Mouse (Mus musculus): ENCODE results near the gene Qpctl. TPM values are rescaled to one million over a fixed set of nuclear protein-coding genes. Genes with fewer than 3 reads are reported as not detected.
A peak's percentile ranks its signal among the peaks of the same experiment; 100 is the strongest.

Qpctl gene
- total RNA-seq (2014; fragmentation: Nextera tagmentation): 2.4 and 5.1 TPM in 2 replicates
- total RNA-seq (2017): 1.1 and 5.5 TPM in 2 replicates

GRCm38 (mm10) chr7:19148875-19149541 is at the start of gene Qpctl:
Gene Qpctl (minus strand): TSS chr7:19149291.
- ATAC-seq (replicated peaks; ENCODE audit: low FRiP score, low TSS enrichment, poor library complexity, severe bottlenecking): peak; percentile 92

- ATAC-seq (replicated peaks; ENCODE audit: low FRiP score, low TSS enrichment, poor library complexity, severe bottlenecking): 0 out of 2 replicates have a peak, but pooled peaks have one; percentile 58
These were observed 48.9 kb upstream of the Qpctl start for GRCm38 (mm10) chr7:19197985-19198384.

DNA sequence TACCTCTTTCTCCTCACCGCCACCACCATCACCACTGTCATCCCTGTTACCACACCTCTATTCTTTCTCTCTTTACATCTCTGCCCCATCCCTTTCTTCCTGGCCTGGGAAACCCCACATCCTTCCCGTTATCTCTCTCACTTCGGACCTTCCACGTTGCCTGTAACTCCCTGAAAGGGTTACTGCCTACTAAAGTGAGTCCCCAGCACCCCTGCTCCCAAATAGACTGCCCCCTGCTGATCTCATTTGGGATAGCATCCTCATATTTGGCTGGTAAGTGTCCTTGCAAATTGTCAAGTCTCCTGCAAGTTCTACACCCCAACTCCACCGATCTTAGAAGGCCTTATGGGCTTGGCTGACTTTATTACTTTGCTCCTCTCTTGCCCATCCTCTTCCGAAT is 47.6 kb upstream of the Qpctl start:
- ATAC-seq (replicated peaks; ENCODE audit: low FRiP score, low TSS enrichment, poor library complexity, severe bottlenecking): no peak

DNA sequence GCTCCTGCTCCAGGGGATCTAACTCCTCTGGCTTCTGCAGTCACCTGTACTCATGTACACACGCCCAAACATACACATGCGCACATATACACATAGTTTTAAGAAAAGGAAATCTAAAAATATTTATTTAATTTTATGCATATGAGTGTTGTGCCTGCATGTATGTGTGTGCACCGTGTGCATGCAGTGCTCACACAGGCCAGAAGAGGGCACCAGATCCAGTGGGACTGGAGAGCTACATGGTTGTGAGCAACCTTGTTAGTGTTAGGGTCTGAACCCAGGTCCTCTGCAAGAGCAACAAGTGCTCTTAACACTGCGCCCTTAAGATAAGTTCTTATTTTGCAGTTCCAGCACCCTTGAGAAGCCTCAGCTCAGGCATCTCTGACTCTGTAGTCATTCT is 45.6 kb upstream of the Qpctl start:
- no peak for ATAC-seq (replicated peaks; ENCODE audit: low FRiP score, low TSS enrichment, poor library complexity, severe bottlenecking)

DNA sequence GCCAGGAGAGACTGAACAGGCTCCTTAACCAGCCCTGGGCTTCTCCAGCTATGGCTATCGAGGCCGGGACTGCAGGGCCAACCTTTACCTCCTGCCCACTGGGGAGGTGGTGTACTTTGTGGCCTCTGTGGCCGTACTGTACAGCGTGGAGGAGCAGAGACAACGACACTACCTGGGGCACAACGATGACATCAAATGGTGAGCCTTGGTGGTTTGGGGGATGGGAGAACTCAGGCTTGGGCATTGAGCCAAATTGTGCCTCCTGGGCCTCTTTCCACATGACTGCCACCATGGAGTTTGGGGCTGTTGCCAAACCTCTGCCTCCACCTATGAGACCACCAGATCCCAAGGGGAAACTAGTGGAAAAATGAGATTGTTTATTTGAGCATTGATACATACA is 35.7 kb upstream of the Qpctl start:
- ATAC-seq (replicated peaks; ENCODE audit: low FRiP score, low TSS enrichment, poor library complexity, severe bottlenecking): no peak

- no peak for ATAC-seq (replicated peaks; ENCODE audit: low FRiP score, low TSS enrichment, poor library complexity, severe bottlenecking)
These were observed 35.2 kb upstream of the Qpctl start for GRCm38 (mm10) chr7:19184250-19184649.

GRCm38 (mm10) chr7:19180862-19181429 is 31.9 kb upstream of the Qpctl start:
- ATAC-seq (replicated peaks; ENCODE audit: low FRiP score, low TSS enrichment, poor library complexity, severe bottlenecking): no peak; the same call in 1 of the 2 replicates

GRCm38 (mm10) chr7:19179936-19180335 is 30.8 kb upstream of the Qpctl start:
- ATAC-seq (replicated peaks; ENCODE audit: low FRiP score, low TSS enrichment, poor library complexity, severe bottlenecking): no peak

- ATAC-seq (replicated peaks; ENCODE audit: low FRiP score, low TSS enrichment, poor library complexity, severe bottlenecking): peak; percentile 69
These were observed 30.1 kb upstream of the Qpctl start for GRCm38 (mm10) chr7:19179173-19179572.

DNA sequence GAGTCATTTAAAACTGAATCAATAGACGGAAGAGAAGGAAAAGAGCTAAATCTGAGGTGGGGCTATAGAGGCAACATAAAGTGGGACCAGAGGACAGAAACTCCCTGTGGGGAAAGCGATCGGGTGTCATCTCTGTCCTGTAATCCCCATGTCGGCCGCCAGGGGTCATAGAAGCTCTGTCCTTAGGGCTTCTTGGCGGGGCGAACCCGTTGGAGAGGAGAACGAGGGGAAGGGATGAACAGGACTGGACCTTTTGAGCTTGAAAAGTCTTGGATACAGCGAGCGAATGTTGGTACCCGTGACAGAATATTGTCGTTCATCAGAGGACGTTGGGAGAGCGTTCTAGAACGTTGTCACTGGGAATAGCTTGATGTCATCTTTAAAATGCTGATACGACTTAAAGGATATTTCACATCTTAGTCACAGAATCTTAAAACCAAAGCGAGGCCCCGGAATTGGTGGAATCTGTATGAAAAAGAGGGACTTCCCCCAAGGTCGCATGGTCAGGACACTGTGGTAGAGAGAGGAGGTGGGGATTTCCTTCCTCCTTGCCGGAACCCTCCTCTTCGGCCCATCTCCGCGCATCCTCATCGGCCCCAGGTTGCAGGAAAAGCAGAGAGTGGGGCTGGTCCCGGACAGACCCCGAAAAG is 29.5 kb upstream of the Qpctl start:
- peak; percentile 45 for ATAC-seq (replicated peaks; ENCODE audit: low FRiP score, low TSS enrichment, poor library complexity, severe bottlenecking)

DNA sequence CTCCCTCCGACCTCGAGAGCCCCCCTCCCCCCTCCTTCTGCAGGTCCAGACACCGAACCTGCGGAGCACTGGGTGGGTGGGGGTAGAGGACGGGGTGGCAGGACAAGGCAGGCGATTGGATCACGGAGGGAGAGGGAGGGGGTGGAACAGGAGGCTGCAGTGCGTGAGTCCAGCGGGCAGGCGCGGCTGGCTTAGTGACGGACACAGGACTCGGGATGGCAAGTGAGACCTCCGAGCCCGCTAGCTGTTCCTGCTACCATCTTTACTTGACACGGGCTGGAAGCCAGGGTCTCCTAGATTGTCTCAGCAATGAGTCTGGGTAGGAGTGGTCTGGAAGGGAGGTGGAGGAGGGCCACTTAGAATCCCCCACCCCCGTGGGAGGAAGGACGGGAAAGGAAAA is 28.9 kb upstream of the Qpctl start:
- no peak for ATAC-seq (replicated peaks; ENCODE audit: low FRiP score, low TSS enrichment, poor library complexity, severe bottlenecking)

DNA sequence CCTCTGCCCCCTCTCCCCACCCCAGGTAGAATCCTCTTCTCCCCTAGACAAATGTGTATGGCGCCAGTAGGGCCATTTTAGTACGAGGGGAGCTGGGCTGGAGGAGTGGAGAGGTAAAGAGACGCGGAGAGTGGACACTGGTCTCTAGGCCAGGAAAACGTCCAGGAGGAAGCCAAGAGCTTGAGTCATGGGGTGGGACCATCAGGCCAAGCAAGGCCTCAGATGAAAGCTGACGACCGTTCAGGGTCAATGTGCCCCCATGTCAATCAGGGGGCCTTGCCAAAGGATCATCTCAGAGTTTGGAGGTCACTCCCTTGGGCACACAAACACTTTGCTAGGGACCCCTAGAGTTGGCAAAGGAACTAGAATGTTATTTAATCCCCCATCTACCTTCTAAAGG is 28.1 kb upstream of the Qpctl start:
- no peak for ATAC-seq (replicated peaks; ENCODE audit: low FRiP score, low TSS enrichment, poor library complexity, severe bottlenecking)

- no peak for ATAC-seq (replicated peaks; ENCODE audit: low FRiP score, low TSS enrichment, poor library complexity, severe bottlenecking)
These were observed 27.4 kb upstream of the Qpctl start for GRCm38 (mm10) chr7:19176516-19176947.

DNA sequence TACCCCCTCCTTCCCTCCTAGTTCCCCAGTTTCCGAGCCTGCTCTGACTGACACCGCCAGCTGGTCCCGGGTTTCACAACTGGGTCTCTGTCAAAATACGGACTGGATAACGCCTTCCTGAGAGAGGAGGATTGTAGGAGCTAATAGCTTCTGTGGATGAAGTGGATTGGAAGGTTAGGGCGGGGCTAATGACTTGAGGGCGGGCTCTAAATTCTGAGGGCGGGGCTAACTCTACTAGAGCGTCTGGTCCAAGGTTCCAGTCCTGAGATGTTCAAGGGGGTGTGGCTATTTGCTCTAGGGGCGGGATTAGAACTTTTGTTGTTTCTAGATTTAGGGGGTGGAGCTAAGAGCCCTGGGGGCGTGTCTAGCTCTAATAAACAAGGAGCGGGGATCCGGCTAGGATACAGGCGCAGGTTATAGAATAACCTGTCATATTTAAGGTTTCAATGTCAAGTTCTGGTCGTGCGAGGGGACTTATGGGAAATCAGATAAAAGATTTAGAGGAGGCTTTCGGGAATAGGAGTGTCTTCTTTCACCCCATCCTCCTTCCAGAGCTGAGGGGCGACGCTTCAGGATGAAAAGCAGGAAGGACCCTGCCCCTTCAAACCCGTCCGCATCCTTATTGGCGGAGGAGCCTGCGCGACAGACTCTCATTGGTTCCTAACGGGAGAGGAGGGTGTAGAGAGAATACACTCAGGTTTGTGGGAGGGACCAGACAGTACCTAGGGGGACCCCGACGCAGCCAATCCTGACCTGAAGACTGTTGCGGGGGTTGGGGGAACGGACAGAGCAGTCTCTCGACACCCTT is 26.8 kb upstream of the Qpctl start, which contains the start of gene Eml2:
Eml2 (plus strand) TSS at position 714 of the 808 bp plus-strand sequence.
- peak; percentile 27; the same call in 1 of the 2 replicates for ATAC-seq (replicated peaks; ENCODE audit: low FRiP score, low TSS enrichment, poor library complexity, severe bottlenecking)

DNA sequence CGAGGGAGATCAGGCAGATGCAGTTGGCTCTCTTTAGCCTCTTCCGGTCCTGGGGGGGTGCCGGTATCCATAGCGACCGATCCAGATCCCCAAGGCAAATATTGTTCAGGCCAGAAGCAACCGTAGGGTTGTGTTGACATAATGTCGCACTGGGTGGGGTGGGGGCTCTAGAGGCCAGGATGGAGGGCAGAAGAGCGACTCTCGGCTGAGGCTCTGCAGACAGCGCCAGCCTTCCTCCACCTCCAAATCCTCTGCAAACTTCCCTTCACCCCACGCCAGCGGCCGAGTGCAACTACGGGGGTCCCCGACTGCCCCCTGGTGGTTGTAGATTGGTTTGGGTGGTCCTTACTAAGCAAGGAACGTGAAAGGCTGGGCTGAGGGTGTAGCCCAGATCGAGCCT is 23.8 kb upstream of the Qpctl start:
- ATAC-seq (replicated peaks; ENCODE audit: low FRiP score, low TSS enrichment, poor library complexity, severe bottlenecking): peak; percentile 80

DNA sequence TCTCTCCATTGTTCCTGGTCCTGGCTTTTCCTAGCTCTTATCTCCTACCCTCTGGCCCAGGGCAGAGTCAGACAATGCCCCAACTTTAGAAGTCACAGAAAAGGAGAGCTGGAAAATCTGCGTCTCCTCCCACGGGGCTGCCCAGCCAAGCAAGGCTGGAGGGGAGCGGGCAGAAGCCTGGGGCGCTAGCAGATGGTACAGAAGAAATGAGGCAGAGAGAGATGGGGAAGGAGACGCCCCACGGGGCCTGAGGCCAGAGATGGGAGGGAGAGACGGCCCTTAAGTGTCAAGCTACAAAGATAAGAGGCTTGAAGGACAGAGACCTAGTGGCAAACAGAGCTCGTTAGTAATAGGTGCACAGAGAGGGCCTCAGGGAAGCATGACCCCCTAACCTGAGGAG is 22.7 kb upstream of the Qpctl start:
- no peak for ATAC-seq (replicated peaks; ENCODE audit: low FRiP score, low TSS enrichment, poor library complexity, severe bottlenecking)

- ATAC-seq (replicated peaks; ENCODE audit: low FRiP score, low TSS enrichment, poor library complexity, severe bottlenecking): no peak
These were observed 21.1 kb upstream of the Qpctl start for GRCm38 (mm10) chr7:19170142-19170541.

DNA sequence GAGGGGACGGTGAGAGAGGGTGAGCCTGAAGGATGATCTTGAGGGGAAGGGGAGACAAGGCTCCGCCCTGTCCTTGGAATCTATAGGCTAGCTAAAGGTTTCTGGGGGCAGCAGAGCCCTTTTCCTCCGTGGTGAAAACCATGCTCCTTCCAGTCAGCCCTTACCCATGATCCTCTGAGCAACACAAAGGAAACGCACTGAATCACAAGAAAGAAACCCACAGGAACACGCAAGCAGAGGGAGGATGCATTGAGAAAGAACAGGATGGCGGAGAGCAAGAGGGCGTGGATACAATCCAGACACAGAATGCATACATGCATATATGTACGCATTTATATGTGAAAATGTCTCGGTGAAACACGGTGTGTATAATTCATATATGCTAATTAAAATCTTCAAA is 20.4 kb upstream of the Qpctl start:
- ATAC-seq (replicated peaks; ENCODE audit: low FRiP score, low TSS enrichment, poor library complexity, severe bottlenecking): no peak

DNA sequence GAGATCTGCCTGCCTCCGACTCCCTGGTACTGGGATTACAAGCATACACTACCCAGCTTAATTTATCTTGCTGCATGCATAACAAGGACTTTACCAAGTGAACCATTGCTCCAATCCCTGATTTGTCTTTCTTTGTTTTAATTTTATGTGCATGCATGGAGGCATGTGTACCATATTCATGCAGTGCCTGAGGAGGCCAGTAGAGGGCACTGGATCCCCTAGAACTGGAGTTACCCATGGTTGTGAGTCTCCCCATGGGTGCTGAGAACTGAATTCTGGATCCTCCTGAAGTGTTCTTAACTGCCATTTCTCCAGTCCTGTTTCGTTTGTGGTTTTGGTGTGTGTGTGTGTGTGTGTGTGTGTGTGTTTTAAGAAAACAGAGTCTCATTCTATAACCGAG is 17.9 kb upstream of the Qpctl start:
- ATAC-seq (replicated peaks; ENCODE audit: low FRiP score, low TSS enrichment, poor library complexity, severe bottlenecking): no peak
